Mouse (Mus musculus) megakaryocyte, adult 5-6 weeks (primary cell): ENCODE data around the gene Smu1. TPM values are rescaled to one million over a fixed set of nuclear protein-coding genes. Genes with fewer than 3 reads are reported as not detected.

Experiments
- total RNA-seq, 2 experiments: library from RNA; stranded (forward) in 1 of 2; stranded (reverse) in 1 of 2; fragments of 153-499, 151-499 nt in 1 of 2; fragments of 221-1000, 200-1000 nt in 1 of 2; gene quantifications; 2 replicates each; pipeline versions ENCODE4 v1.2.3 to v1.2.4; 2015 to 2017

Gene Smu1
- total RNA-seq, 2 experiments from 2014 or later, result 56.4 to 100 TPM

Other genes starting within 250 kb of the Smu1 start
- gene Aptx, start 54.7 kb downstream of the Smu1 start, total RNA-seq (2015), result 10.3 and 10.4 TPM in 2 replicates
- gene Aptx, start 54.7 kb downstream of the Smu1 start, total RNA-seq (2017), result 10.3 and 13.7 TPM in 2 replicates
- gene Dnaja1, start 35.8 kb downstream of the Smu1 start, total RNA-seq (2015), result 85.6 and 91.8 TPM in 2 replicates
- gene Dnaja1, start 35.8 kb downstream of the Smu1 start, total RNA-seq (2017), result 209 and 223 TPM in 2 replicates
- 75.4 and 79.4 TPM in 2 replicates for gene B4galt1, start 96.1 kb upstream of the Smu1 start, total RNA-seq (2015)
- gene B4galt1, start 96.1 kb upstream of the Smu1 start, total RNA-seq (2017), result 46.4 and 57.4 TPM in 2 replicates
- not detected in 2 replicates for gene Spink4, start 162.1 kb upstream of the Smu1 start, total RNA-seq (2015)
- not detected in 2 replicates for gene Spink4, start 162.1 kb upstream of the Smu1 start, total RNA-seq (2017)
- 98.7 and 125 TPM in 2 replicates for gene Bag1, start 190.4 kb upstream of the Smu1 start, total RNA-seq (2015)
- gene Bag1, start 190.4 kb upstream of the Smu1 start, total RNA-seq (2017), result 276 and 281 TPM in 2 replicates
- 94.5 and 109 TPM in 2 replicates for gene Chmp5, start 190.5 kb upstream of the Smu1 start, total RNA-seq (2015)
- 150 and 185 TPM in 2 replicates for gene Chmp5, start 190.5 kb upstream of the Smu1 start, total RNA-seq (2017)
- 26.8 and 29.5 TPM in 2 replicates for gene Nfx1, start 213.0 kb upstream of the Smu1 start, total RNA-seq (2015)
- gene Nfx1, start 213.0 kb upstream of the Smu1 start, total RNA-seq (2017), result 41.1 and 46.8 TPM in 2 replicates